Mouse (Mus musculus): ENCODE results near the gene Olfr91.

The Olfr91 gene

DNA sequence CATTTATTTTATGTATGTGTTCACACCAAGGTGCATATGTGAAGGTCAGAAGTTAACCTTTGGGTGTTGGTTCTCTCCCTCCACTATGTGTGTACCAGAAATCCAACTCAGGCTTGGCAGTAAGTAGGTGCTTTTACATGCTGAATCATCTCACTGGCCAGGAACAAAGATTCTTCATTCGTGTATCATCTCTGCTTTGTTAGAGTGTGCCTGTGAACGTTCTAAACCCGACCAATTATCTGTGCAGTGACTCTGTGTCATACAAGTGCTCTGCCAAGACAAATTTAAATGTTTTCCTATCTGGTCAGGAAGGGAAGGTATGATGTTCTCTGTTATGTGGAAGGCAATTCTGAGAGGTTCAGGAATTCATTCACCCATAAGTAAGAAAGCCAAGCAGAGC, 36.6 kb downstream of the Olfr91 start:
- no peak for DNase-seq (ENCODE audit: low spot score)

- DNase-seq (ENCODE audit: low spot score), result no peak
Measured at GRCm38 (mm10) chr17:37056957-37057356, 41.1 kb downstream of the Olfr91 start.

- DNase-seq (ENCODE audit: low spot score), result no peak
Measured at GRCm38 (mm10) chr17:37051745-37052144, 46.3 kb downstream of the Olfr91 start.

DNA sequence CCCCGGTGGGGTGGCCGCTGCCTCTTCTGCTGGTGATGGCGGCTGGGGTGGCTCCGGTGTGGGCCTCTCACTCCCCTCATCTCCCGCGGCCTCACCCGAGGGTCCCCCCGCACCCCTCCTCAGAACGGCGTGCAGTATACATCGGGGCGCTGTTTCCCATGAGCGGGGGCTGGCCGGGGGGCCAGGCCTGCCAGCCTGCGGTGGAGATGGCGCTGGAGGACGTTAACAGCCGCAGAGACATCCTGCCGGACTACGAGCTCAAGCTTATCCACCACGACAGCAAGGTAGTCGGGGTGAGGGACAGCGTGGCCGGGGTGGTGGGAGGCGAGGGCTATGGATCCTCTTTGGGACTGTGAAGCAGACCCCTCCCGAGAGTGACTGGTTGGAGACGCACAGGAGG, 47.2 kb downstream of the Olfr91 start:
- DNase-seq (ENCODE audit: low spot score), result no peak

- DNase-seq (ENCODE audit: low spot score), result peak; percentile 69
Measured at GRCm38 (mm10) chr17:37050399-37050798, 47.7 kb downstream of the Olfr91 start.

DNA sequence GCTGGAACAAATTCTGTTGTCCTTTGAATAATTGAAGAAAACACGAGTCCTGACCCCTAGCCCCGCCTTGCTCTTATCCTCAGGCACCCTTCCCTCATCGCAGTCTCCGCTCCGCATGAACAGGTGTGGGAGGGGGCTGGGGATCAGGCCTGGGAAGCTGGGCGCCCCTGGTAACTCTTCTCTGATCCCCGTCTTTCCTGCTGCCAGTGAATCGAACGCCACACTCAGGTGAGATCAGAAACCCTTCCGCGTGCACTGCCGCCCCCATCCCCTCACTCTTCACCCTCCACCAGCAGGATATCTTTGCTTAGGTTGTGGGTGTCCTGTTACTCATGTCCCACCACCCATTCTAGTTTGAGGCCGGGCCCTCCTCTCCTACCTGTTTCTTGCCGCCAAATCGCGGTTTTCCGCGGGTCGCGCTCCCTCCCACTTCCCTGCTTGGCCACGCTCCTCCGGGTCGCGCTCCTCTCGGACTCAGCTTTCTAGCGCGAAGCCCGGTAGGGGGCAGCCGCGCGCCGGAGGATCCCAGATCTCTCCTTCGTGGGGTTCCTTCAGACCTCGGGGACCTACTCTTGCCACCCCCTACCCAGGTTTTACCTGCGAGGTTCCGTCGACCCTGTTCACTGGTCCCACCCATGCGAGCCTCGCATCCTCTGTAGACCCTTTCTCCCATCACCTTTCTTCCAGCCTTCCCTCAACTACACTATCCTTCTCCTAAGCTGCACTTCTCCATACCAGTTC, 48.3 kb downstream of the Olfr91 start:
- DNase-seq (ENCODE audit: low spot score), result peak; percentile 56

DNA sequence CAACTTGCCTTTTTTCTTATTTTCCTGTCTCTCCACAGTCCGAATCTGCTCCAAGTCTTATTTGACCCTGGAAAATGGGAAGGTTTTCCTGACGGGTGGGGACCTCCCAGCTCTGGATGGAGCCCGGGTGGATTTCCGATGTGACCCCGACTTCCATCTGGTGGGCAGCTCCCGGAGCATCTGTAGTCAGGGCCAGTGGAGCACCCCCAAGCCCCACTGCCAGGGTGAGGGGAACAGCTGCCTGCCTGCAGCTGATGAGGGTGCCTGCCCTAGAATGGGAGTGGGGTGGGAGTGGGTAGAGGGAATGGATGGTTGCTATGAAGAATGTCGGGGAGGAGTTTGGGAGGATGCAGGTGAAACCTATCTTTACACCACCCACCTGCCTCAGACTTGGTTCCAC, 49.7 kb downstream of the Olfr91 start:
- DNase-seq (ENCODE audit: low spot score), result no peak

GRCm38 (mm10) chr17:37047981-37048380, 50.1 kb downstream of the Olfr91 start:
- no peak for DNase-seq (ENCODE audit: low spot score)

GRCm38 (mm10) chr17:37047332-37047976, 50.6 kb downstream of the Olfr91 start:
- no peak for DNase-seq (ENCODE audit: low spot score)

DNA sequence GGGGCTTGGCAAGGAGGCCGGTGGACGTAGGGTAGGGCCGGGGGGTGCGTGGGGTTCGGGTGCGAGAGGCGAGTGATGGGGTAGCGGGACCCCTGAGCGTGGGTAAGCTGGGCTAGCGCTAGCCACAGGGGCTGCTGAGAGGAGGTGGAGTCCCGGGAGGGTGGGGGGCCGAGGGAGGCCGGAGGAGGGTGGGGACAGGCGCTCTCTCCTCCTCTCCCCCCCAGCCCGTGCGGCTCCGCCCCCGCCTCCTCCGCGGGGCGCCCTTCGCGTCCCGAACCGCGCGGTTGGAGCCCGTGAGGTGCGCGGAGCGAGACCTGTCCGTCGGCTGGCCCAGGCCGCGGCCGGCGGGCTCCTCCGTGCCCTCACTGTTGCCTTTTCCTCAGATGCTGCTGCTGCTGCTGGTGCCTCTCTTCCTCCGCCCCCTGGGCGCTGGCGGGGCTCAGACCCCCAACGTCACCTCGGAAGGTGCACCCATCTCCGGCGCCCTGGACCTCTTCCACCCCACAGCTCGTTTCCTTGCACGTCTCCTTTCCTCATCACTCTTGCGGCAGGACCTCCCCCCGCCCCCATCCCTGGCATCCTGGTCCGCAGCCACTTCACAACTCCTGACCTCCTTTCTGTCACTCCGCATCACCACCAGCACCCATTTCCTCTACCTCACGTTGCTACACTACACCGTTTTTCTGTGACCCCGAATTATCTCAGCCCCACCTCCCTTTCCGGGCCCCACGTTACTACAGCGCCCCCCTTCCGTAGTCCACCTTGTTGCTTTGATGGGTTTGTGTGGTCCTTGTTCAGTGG, 51.6 kb downstream of the Olfr91 start:
- peak; percentile 34 for DNase-seq (ENCODE audit: low spot score)

DNA sequence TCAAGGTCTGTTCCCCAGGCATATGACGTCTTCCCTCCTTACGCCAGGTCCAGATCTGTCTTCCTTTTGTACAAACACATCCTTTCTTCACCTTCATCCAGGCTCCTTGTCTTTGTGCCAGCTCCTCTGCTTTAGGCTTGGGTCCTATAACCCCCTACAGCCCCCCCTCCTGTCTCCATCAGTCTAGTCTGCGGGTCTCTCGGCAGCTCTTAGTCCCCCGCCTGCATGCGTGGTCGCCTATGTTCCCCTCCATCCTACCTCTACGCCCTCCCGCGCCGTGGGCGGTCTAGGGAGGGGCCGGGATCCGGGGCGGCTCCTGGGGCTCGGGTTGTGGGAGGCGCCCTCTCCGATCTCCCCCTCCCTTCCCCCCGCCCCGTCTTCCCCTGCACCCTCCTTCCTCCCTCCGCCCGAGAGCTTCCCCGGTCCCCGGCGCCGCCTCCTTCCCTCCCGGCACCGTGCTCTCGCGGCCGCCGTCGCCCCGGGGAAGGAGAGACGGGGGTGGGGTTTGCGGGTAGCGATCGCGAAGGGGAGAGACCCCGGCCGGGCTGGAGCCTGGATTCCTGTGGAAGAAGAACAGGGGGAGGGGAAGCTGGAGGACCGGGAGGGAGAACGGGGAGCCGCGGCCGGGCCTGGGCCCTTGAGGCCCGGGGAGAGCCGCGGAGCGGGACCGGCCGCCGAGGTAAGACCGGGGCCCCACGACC, 52.3 kb downstream of the Olfr91 start, which contains the start of gene Gabbr1:
Gene Gabbr1, plus strand, starts transcription at position 356 of the 701 bp plus-strand sequence.
- DNase-seq (ENCODE audit: low spot score), result peak; percentile 82

GRCm38 (mm10) chr17:37044651-37045244, 53.3 kb downstream of the Olfr91 start:
- DNase-seq (ENCODE audit: low spot score), result peak; percentile 37
